Mouse (Mus musculus) liver, postnatal 0 days (tissue): ENCODE data around the gene Abca4.

Source experiments
- CTCF ChIP-seq: sonication (generic); IDR thresholded peaks from 2 replicates; pipeline ENCODE4 v1.5.1; 2016; ENCODE audit warnings: antibody characterized with exemption, low read depth
- EP300 ChIP-seq: IDR thresholded peaks from 2 replicates; pipeline ENCODE4 v1.6.1; 2016; ENCODE audit warnings: antibody characterized with exemption, low read depth, mild to moderate bottlenecking

DNA sequence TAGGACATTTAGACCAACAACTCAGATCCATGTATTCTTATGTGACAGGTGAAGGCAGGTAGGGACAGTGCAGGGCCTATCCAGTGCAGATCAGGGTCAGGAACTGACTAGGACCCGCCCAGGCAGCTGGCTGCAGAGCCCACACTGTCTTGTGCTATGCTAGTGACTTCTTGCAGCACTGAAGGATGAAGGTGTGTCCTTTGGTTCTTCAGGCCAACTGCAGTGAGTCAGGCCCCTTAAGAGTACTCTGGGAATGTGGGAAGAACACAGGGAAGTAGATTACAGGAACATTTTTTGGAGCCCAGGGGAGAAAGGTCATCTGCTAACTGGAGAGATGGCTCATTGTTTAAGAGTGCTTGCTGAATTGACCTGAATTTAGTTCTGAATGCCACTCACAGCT is 31.8 kb upstream of the Abca4 start:
- TF ChIP-seq CTCF = no peak
- no peak for TF ChIP-seq EP300
